Mouse (Mus musculus) adipocyte (in vitro differentiated cells): Measurements from ENCODE around the gene Stx18.

ENCODE experiments used
- DNase-seq: peaks from one replicate; pipeline ENCODE4 v3.0.0-alpha.2; 2016; ENCODE audit warnings: low spot score

Stx18 gene

GRCm38 (mm10) chr5:38078575-38078974 lies 40.0 kb downstream of the Stx18 start:
- DNase-seq = no peak

- DNase-seq = no peak
These were observed 41.9 kb downstream of the Stx18 start for GRCm38 (mm10) chr5:38080472-38080871.

GRCm38 (mm10) chr5:38082589-38082988 lies 44.0 kb downstream of the Stx18 start:
- DNase-seq = no peak

GRCm38 (mm10) chr5:38083362-38083761 lies 44.8 kb downstream of the Stx18 start:
- DNase-seq = no peak

GRCm38 (mm10) chr5:38084616-38085015 lies 46.1 kb downstream of the Stx18 start:
- DNase-seq = no peak

- DNase-seq = peak; percentile 84
These were observed 47.2 kb downstream of the Stx18 start for GRCm38 (mm10) chr5:38085561-38086392.

GRCm38 (mm10) chr5:38090111-38090510 lies 51.6 kb downstream of the Stx18 start:
- DNase-seq = no peak

GRCm38 (mm10) chr5:38090581-38090980 lies 52.0 kb downstream of the Stx18 start:
- no peak for DNase-seq

GRCm38 (mm10) chr5:38091046-38091965 lies 52.8 kb downstream of the Stx18 start:
- DNase-seq = peak; percentile 85

GRCm38 (mm10) chr5:38091966-38092304 lies 53.4 kb downstream of the Stx18 start:
- no peak for DNase-seq

- no peak for DNase-seq
These were observed 55.8 kb downstream of the Stx18 start for GRCm38 (mm10) chr5:38094331-38094730.

GRCm38 (mm10) chr5:38097501-38098093 lies 59.1 kb downstream of the Stx18 start:
- DNase-seq = peak; percentile 32

- peak; percentile 11 for DNase-seq
These were observed 60.7 kb downstream of the Stx18 start for GRCm38 (mm10) chr5:38099139-38099676.

- DNase-seq = no peak
These were observed 64.4 kb downstream of the Stx18 start for GRCm38 (mm10) chr5:38102945-38103344.

- DNase-seq = no peak
These were observed 67.6 kb downstream of the Stx18 start for GRCm38 (mm10) chr5:38106080-38106697.

- no peak for DNase-seq
These were observed 68.3 kb downstream of the Stx18 start for GRCm38 (mm10) chr5:38106807-38107206.

- no peak for DNase-seq
These were observed 76.0 kb downstream of the Stx18 start for GRCm38 (mm10) chr5:38114526-38114925.

- no peak for DNase-seq
These were observed 78.5 kb downstream of the Stx18 start for GRCm38 (mm10) chr5:38117056-38117455.

- no peak for DNase-seq
These were observed 80.7 kb downstream of the Stx18 start for GRCm38 (mm10) chr5:38119268-38119667.

GRCm38 (mm10) chr5:38121699-38122098 lies 83.2 kb downstream of the Stx18 start:
- DNase-seq = no peak

- DNase-seq = no peak
These were observed 88.2 kb downstream of the Stx18 start for GRCm38 (mm10) chr5:38126519-38127306.
